Mouse (Mus musculus) cerebellum, adult 18-20 months (tissue): ENCODE measurements at regions not wholly inside any gene's neighbourhood (a gene's known extent, or its start where the extent isn't known, plus 50 kb on each side); places are given as distances from the start of the nearest gene placed in this dataset.

ENCODE experiments used
- DNase-seq, 2 experiments: peaks; one replicate each; pipeline ENCODE4 v3.0.0; 2021

- no peak for DNase-seq
These were observed 80.6 kb upstream of the Slc7a11 start for GRCm38 (mm10) chr3:50524006-50524405.

GRCm38 (mm10) chr3:50507211-50507610 is 63.8 kb upstream of the Slc7a11 start:
- no peak for DNase-seq
